Mouse (Mus musculus) bone marrow, adult 2 months (tissue): ENCODE measurements around the gene Dbnl.

Experiments
- CTCF ChIP-seq: fragments of 200-500 bp; IDR thresholded peaks from 2 replicates; pipeline ENCODE4 v1.5.1; 2011; ENCODE audit warnings: low read length, control low read depth; ENCODE audit not compliant: control insufficient read depth, insufficient read depth
- POLR2A ChIP-seq: fragments of 200-500 bp; IDR thresholded peaks from 2 replicates; pipeline ENCODE4 v1.6.1; 2011; ENCODE audit warnings: low read depth, mild to moderate bottlenecking, control low read depth, low read length, borderline replicate concordance; ENCODE audit not compliant: control insufficient read depth

DNA sequence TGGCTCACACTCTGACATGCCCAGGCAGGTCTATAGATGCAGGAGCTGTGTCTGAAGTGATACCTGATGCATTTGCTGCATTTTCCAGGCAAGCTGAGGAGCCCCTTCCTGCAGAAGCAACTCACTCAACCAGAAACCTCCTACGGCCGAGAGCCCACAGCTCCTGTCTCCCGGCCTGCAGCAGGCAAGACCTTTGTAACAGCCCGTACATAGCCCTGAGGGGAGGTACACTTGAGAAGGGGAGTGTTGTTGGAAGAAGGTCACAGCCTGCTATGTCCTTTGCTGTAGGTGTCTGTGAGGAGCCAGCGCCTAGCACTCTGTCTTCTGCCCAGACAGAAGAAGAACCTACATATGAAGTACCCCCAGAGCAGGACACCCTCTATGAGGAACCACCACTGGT lies 9.6 kb downstream of the Dbnl start:
- TF ChIP-seq CTCF (no peak), POLR2A (no peak)
